Mouse (Mus musculus): ENCODE data around the gene Ccnb1ip1.
"Not testable (repeated sequence)": the region's sequence is repeated elsewhere in the genome, so short reads cannot be mapped to it uniquely, and the experiment has no call there.

- not testable (repeated sequence) for TF ChIP-seq MAX (IDR thresholded peaks at IDR 0.05; ENCODE audit: low read length); CTCF (conservative IDR thresholded peaks at IDR 0.05 in 1 of 2, IDR thresholded peaks at IDR 0.05 in 1 of 2; ENCODE audit: low read depth in 2 of 2, low read length in 2 of 2); ZC3H11A (IDR thresholded peaks at IDR 0.05; ENCODE audit: low read depth, low read length)
Measured at GRCm38 (mm10) chr14:50806469-50806868, 1.1 kb downstream of the Ccnb1ip1 start.
